Mouse (Mus musculus): ENCODE results near the gene Nab2.

The Nab2 gene

DNA sequence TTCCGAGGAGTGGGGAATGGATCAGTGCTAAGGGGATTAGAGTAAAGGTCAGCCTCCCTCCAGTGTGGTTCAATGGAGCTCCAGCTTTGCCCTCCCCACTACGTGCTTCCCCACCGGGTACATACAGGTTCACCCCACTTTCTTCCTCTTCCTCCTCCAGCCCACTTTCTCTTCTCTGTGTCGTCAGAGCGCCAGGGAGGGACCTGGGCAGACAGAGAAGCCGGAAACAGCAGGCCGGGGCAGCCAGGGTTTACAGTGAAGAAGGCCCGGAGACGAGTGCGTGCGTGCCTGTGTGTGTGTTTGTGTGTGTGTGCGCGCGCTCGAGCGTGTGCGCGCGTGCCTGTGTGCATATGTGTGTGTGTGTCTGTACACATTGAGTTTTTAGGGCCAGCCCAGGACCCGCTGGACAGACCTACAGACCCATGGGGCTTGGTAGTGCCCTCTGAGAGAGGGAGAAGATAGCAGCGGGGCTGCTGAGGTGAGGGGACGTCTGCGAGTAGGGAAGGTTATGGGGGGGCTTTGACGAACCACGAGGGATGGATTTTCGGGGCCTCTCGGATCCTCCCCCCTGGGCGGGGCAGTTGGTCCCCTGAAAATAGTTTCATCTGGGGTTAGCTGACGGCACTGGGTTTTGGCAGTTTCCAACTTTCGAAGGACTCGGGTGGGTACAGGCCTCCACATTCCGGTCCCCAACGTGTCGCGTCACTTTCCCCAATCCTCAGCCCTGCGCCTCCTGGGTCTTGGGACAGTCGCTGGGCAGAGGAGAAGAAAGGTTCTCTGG is 25.4 kb downstream of the Nab2 start, which contains the start of gene Stat6:
Stat6 (plus strand) TSS at position 215 of the 781 bp plus-strand sequence.
- peak; percentile 27 to 33 for DNase-seq

- DNase-seq, result peak; percentile 90 to 93
Measured at GRCm38 (mm10) chr10:127641861-127642771, 26.3 kb downstream of the Nab2 start.

DNA sequence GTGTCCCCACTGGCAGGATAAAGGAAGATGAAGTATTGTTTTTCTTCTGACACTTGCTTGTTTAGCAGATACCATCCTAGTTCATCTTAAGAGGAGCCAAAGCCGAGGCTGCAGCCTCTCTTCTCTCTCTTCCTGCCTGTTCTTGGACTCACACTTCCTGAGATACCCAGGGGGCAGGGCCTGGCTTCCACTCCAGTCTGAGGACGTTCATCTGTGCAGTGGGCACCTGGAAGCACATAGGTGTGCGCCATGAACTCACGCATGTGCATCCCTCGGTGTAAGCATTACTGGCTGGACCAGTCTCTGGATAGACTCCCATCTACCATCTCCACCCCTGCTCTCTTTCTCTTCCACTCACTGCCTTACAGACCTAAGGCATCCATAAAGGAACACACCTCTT is 27.9 kb downstream of the Nab2 start:
- no peak for DNase-seq

- no peak for DNase-seq
Measured at GRCm38 (mm10) chr10:127632668-127633271, 35.6 kb downstream of the Nab2 start.

DNA sequence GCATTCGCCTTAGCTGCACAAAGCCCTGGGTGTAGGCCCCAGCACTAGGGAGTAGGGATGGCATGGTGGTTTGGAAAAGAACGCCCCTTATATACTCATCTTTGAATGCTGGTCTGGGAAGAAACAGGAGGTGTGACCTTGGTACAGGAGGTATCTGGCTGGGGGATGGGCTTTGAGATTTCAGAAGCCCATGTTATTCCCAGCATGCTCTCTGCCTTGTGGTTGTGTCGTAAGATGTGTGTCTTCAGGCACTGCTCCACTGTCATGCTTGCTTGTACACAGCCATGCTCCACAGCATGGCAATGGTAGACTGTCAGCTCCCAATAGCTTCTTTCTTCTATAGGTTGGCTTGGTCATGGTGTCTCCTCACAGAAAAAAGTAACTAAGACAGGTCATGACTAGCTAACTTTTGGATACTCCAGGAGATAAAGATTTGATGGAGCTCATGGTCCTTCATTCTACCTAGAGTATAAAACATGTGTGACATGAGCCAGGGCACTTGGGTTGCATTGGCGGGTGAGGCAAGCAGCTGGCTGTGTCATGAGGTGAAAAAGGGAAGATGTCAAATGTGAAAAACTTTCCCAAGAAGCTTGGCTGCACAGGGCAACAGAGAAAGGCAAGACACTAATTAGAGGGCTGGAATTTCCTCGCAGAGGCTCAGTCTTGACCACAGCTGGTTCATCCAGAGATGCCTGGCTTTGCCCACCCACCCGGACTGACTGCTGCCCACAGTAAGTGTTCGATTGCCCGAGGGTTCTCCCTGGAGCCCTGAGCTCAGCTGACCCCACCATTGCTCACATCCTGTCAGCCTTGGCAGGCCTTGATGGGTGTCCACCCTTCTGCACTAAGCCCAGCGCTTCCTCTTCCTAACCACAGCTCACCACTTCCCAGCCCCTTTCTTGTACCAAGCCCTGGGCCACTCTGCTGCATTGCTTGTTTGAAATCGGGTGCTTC is 36.8 kb downstream of the Nab2 start:
- DNase-seq, result no peak

- peak; percentile 52 to 74 for DNase-seq
Measured at GRCm38 (mm10) chr10:127626433-127626832, 41.9 kb downstream of the Nab2 start.

DNA sequence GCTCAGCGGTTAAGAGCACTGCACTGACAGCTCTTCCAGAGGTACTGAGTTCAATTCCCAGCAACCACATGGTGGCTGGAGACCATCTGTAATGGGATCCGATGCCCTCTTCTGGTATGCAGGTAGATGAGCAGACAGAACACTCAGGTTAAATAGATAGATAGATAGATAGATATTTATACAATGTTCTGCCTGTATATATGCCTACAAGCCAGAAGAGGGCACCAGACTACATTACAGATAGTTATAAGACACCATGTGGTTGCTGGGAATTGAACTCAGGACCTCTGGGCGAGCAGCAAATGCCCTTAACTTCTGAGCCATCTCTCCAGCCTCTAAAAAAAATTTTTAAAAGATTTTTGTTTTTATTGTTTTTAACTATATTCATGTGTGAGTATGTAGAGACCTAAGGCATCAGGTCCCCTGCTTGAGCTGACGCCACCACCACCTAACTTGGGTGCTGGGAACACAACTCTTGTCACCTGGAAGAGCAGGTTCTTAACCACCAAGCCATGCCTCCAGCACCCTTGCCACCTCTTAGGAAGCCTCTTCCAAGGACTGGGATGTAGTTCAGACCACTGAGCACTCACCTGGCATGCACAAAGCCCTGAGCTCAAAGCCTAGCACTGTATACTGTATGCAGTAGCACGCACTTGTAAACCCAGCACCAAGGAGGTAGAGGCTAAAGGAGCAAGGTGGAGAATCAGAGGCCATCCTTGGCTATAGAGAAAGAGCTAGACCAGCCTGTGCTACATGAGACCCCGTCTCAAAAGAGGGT is 44.7 kb downstream of the Nab2 start:
- no peak for DNase-seq

DNA sequence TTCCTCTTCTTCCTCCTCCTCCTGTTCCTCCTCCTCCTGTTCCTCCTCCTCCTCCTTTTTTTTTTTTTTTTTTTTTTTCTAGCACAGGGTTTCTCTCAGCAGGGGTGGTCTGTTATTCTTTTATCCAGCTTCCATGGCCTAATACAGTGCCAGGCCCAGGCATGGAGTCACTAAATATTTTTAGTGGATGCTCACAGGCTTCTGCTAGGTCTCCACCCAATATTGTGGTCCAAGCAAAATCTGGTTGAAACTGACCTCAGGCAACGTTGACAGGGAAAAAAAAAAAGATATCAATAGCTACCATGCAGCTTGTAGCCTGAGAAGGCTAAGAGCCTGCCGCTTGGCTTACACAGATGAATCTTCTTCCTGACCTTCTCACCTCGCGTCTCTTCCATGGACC is 45.7 kb downstream of the Nab2 start:
- DNase-seq, result no peak

DNA sequence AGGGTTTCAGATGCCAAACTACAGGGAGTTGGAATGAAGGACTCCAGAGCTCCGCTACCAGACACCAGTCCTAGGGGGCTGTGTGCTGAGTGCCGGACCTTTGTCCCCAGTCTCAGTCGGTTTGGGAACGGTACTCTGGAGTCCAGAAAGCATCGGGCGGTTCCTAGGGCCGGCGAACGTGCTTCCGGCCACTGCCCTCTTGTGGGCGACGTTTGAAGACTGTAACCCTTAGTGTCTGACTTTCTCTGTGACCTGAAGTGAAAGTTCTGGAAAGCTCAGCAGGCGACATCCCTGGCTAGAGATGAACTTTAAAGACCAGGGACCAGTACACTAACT is 46.3 kb downstream of the Nab2 start:
- peak; percentile 67 to 69 for DNase-seq

DNA sequence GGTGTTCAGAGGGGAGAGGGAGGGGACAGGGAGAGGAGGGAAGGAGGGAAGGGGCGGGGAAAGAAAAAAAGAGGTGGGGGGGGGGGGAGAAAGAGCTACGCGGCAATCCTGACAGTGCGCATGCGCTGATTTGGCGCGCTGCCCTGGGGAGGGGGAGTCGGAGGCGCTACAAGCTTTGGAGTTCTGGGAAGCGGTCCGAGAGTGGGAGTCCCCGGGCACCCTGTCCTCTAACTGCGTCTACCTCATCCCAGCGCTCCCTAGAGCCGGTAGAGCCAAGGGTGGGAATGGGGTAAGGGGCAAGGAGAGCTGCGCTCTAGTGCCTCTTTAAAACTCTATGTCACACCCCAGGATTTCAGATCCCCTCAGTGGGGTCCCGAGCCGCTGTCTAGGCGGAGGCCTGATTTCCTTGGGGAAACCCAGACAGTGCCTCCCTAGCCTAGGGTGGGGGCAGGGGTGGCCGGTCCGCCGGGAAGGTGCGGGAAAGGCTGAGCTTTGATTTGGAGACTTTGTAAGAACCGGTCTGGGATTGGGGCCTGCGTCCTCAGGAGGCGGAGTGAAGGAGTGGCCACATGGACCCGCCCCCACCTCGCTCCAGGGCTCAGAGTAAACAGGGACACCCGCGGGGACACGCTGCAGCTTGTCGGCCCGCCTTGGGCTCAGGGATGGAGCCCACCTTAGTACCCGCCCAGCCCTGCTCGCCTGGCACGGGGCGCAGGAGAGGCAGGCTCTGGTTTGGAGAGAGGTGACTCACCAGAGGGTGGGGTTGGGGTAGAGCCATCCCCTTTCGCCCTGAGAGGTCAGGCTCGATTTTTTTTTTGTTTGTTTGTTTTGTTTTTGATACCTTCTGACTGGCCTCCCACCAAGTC is 46.9 kb downstream of the Nab2 start:
- peak; percentile 88 to 91 for DNase-seq

- peak; percentile 43 to 45 for DNase-seq
Measured at GRCm38 (mm10) chr10:127620406-127621190, 47.8 kb downstream of the Nab2 start, which contains the start of gene Lrp1. Gene Lrp1, minus strand, starts transcription at chr10:127621148.

GRCm38 (mm10) chr10:127619941-127620405 is 48.4 kb downstream of the Nab2 start:
- DNase-seq, result peak in 1 of 2 experiments; percentile 51

DNA sequence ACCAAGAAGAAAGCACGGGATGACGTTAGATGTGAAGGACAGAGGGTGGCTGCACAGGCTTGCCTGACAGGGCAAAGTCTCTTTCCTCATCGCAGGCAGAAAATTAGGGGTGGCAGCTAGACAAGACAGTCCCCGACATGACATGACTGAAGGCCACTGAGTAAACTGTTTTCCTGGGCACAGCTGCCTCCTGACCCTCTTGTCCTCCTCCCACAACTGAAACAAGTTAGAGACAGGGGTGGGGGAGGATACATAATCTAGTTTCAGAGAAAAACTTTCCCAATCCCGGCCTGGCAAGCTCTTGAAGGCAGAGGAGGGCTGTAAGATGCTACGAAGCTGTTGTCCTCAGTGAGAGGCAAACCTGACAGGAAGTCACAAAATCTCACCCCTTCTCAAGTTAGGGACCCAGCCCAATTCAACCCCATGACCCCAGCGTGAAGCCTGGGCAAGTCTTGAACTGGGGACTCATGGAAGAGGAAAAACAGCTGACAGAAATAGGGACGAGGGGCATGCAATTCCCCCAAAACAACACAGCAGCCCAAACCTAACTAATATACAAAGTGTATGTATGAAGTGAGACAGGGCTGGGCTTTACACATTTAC is 49.1 kb downstream of the Nab2 start:
- DNase-seq, result no peak

GRCm38 (mm10) chr10:127618173-127618572 is 50.2 kb downstream of the Nab2 start:
- DNase-seq, result peak; percentile 51 to 59

DNA sequence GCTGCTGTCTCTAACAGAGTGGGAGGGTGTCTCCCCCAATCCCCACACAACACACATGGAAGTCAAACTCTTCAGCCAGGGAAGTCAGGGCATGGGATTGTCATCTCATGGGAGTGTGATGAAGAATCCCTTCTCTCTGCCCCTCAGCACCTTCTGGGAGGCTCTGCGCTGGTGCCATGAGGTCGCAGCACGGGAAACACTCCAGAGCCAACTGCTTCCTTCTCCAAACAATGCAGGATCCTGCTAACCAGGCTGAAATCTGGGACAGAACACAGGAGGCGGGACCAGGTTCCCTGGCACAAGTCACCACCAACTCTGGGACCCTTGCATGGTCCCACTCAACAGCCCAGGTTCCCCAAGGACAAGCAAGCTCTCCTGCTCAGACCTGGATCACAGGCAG is 51.1 kb downstream of the Nab2 start:
- DNase-seq, result peak; percentile 64 to 65

GRCm38 (mm10) chr10:127616261-127616679 is 52.1 kb downstream of the Nab2 start:
- DNase-seq, result no peak

DNA sequence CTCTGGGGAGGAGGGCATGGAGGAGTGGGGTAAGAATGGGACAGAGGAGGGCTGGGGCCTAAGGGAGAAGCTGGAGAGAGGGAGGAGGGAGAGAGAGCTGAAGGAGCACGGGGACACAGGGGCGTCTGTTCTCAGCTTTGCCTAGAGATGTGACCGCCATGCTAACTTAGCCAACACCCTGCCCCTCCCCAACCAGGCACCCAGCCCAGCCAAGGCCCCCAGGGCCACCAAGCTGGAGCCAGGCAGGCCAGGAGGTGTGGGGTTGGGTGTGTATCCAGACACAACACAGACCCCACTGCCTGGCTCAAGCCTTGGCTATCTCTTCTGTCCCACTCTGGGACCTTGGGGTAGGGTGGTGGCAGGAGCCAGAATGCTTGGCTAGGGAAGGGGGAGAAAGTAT is 52.8 kb downstream of the Nab2 start:
- no peak for DNase-seq

- no peak for DNase-seq
Measured at GRCm38 (mm10) chr10:127615034-127615374, 53.4 kb downstream of the Nab2 start.

All from cerebellum, postnatal 36 days (tissue).